Mouse (Mus musculus): ENCODE measurements at regions not wholly inside any gene's neighbourhood (a gene's known extent, or its start where the extent isn't known, plus 50 kb on each side); places are given as distances from the start of the nearest gene placed in this dataset.
A peak's percentile ranks its signal among the peaks of the same experiment; 100 is the strongest.

DNA sequence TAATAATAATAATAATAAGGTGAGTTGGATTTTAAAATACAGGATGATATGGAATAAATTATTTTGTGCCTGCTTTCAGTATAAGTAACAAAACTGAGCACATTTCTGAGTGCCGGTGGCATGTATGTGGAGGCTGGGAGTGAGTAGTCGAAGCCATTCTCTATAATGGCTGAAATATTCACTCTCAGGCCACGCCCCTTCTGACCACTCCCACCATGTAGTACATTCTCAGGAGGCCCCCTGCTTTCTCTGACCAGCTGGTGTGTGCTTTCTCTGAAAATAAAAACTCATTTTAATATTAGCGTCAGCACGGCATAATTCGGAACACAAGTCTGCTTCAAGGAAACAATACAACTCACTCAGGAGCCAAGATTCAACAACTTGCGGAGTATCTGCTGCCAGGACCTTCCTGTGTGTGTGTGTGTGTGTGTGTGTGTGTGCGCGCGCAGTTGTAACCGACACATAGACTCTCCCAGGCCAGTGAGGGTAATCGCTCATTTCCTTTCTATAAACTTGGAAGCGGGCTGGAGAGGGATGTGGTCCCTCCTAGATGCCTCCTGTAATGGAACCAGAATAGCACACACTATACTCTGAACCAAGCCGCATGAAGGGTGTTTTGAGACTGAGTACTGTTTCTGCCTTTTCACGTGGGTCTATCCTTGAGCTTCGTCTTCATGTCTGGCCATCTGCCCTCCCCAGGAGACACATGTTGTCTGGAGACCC, 67.9 kb upstream of the Sesn3 start:
- intact Hi-C loops (cut with DNase I), result no loop called here
- DNase-seq, result peak; percentile 19 to 34

DNA sequence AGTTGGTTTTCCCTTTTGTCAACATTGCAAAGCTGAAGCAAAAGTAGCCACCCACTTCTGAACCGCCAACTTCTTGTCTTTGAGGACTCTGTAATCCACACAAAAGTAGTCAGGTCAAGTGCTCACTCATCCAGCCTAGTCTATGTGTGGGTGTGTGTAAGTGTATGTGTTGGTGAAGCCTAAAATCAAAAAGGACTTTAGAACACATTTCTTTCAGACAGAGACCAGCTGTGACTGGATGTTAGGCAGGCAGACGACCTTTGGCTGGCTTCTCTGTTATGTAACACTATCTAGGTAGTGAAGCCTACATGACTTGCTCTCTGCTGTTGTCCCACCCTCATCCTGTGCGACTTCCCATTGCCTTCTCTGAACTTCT, 67.3 kb upstream of the Sesn3 start:
- intact Hi-C loops (cut with DNase I), result no loop called here

DNA sequence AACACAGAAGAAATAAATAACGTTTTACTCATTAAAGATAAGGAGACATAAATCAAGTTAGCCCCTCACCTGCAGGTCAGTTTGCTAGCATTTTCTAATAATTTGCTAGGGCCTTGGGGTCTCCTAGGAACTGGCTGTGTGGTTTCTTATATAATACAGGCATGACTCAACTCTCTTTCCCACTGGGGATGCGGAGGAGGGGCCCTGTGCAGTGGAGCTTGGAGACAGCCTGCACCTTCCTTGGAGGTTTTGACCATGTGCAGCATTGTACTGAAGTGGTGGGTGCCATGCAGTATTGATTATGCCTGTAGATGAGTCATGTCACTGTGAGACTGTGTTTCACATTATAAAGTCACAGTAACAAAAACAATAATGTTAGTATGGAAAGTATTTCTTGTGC, 61.6 kb upstream of the Sesn3 start:
- no peak for DNase-seq
- intact Hi-C loops (cut with DNase I), result no loop called here

More for the DNA sequence above, 67.3 kb upstream of the Sesn3 start:
- peak in 1 of 2 experiments; percentile 44 for DNase-seq

DNA sequence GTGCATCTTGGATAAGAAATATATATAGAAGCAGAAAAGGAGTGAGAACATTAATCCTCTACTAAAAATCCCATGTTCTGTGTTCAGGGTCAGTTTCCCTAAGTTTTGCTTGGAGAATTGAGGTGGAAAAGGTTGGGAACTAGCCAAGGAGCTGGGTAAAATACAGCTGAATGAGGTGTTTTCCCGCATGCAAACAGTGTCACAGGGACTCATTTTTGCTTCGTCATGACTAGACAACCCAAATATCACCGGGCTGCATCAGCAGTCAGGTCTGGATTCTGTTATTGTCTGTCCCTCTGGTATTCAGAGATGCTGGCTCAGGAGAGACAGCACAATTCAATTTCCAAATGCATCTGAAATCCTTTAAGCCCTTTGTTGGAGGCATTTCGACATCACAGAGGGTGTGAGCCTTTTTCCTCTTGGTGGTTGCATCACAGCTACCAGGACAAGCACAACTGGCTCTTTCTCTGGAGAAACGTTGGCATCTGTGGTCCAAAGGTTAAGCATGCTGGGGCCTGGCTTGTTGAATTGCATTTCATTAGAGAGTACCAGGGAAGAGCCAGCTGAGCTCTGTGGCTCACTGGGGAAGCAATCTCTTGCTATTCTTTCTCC, 59.6 kb upstream of the Sesn3 start:
- intact Hi-C loops (cut with DNase I), result no loop called here
- DNase-seq, result no peak

DNA sequence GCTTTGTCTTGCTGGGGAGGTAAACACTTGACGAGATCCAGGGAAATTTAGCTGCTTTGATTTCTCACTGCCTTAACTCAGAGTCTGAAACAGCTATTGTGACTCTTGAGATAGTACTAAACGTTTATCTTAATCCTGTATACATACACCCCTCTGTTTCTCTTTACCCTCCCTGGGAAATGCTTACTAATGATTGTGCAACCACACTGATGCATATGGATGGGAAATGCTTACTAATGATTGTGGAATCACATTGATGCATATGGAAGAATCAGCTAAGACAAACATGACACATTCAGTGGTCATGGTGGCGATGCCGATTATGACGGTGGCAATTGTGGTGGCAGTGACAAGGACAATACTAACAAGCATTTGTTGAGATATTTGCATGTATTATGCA, 58.9 kb upstream of the Sesn3 start:
- DNase-seq, result no peak
- intact Hi-C loops (cut with DNase I), result no loop called here

DNA sequence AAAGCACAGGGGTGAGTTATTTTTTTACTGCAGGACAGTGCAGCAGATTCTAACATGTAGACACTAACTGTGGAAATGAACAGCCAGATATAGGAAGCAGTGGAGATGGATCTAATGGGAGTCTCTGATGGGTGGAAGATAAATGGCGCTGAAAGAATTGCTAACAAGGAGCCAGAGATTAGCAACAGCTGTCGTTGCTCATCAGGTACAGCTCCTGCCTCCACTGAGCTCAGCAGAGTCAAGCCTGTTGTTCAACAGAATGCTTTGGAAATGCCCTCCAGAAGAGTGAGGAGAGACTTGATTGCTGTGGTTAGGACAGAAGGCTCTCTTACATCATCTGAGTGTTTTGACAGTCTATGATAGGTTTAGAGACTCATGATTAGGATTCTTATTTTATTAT, 51.9 kb upstream of the Sesn3 start:
- intact Hi-C loops (cut with DNase I), result no loop called here
- no peak for DNase-seq
